Mouse (Mus musculus) G1E (cell line): ENCODE measurements around the gene Hspbp1.

Source experiments
- CTCF ChIP-seq: IDR thresholded peaks from 2 replicates; pipeline ENCODE4 v1.5.1; 2012; ENCODE audit warnings: low read depth, low read length, inconsistent platforms, mixed read lengths
- GATA1 ChIP-seq: IDR thresholded peaks from 2 replicates; pipeline ENCODE4 v1.6.1; 2012; ENCODE audit warnings: borderline replicate concordance, low read length, inconsistent platforms, mixed read lengths

- TF ChIP-seq CTCF = no peak
- TF ChIP-seq GATA1 = no peak
Observed at GRCm38 (mm10) chr7:4641956-4642355, 42.9 kb downstream of the Hspbp1 start.
